Mouse (Mus musculus) limb, embryonic 13.5 days (tissue): ENCODE measurements around the gene Kpna3. TPM values are rescaled to one million over a fixed set of nuclear protein-coding genes. Genes with fewer than 3 reads are reported as not detected.

Source experiments
- ATAC-seq: fragments of 200-750 bp; cut with Nextera tagmentation; 2 replicates; pipeline ENCODE4 v1.8.0; 2017; ENCODE audit warnings: low read depth, moderate number of reproducible peaks, moderate TSS enrichment; ENCODE audit not compliant: low FRiP score
- H3K27ac ChIP-seq: fragments of 300-500 bp; sonication (generic); 2 replicates; pipeline ENCODE4 v1.5.1; 2015; ENCODE audit warnings: inconsistent platforms, mild to moderate bottlenecking, moderate library complexity
- H3K27me3 ChIP-seq: fragments of 300-500 bp; sonication (generic); 2 replicates; pipeline ENCODE4 v1.6.1; 2015; ENCODE audit warnings: mild to moderate bottlenecking, inconsistent platforms
- H3K36me3 ChIP-seq: fragments of 300-500 bp; sonication (generic); 2 replicates; pipeline ENCODE4 v1.6.1; 2015; ENCODE audit warnings: inconsistent platforms, mild to moderate bottlenecking, moderate library complexity
- H3K4me1 ChIP-seq: fragments of 300-500 bp; sonication (generic); 2 replicates; pipeline ENCODE4 v1.6.1; 2015; ENCODE audit warnings: inconsistent platforms
- H3K4me2 ChIP-seq: fragments of 300-500 bp; sonication (generic); replicated peaks from 2 replicates; pipeline ENCODE4 v1.6.1; 2015; ENCODE audit warnings: inconsistent platforms, mild to moderate bottlenecking, moderate library complexity
- H3K4me3 ChIP-seq: fragments of 300-500 bp; sonication (generic); 2 replicates; pipeline ENCODE4 v1.5.1; 2015; ENCODE audit warnings: moderate library complexity, mild to moderate bottlenecking, inconsistent platforms
- H3K9ac ChIP-seq: fragments of 300-500 bp; sonication (generic); 2 replicates; pipeline ENCODE4 v1.6.1; 2015; ENCODE audit warnings: mild to moderate bottlenecking, inconsistent platforms
- H3K9me3 ChIP-seq: fragments of 300-500 bp; sonication (generic); 2 replicates; pipeline ENCODE4 v1.6.1; 2016; ENCODE audit warnings: inconsistent platforms
- whole genome bisulfite sequencing: fragments of 180-500 bp; shearing (Covaris S2); methylation state at CpG from one replicate; pipeline ENCODE4 v1.1.7; 2015; 5-methylcytosine and 5-hydroxymethylcytosine counted together
- polyA plus RNA-seq: library from polyadenylated mRNA; unstranded; fragments of >200 nt; fragmentation: Nextera tagmentation; extraction: Ambion mirVana; gene quantifications from 2 replicates; pipeline ENCODE4 v1.2.1, GENCODE M21; 2015

Gene Kpna3
- polyA plus RNA-seq, result 52.2 and 57.5 TPM in 2 replicates

DNA sequence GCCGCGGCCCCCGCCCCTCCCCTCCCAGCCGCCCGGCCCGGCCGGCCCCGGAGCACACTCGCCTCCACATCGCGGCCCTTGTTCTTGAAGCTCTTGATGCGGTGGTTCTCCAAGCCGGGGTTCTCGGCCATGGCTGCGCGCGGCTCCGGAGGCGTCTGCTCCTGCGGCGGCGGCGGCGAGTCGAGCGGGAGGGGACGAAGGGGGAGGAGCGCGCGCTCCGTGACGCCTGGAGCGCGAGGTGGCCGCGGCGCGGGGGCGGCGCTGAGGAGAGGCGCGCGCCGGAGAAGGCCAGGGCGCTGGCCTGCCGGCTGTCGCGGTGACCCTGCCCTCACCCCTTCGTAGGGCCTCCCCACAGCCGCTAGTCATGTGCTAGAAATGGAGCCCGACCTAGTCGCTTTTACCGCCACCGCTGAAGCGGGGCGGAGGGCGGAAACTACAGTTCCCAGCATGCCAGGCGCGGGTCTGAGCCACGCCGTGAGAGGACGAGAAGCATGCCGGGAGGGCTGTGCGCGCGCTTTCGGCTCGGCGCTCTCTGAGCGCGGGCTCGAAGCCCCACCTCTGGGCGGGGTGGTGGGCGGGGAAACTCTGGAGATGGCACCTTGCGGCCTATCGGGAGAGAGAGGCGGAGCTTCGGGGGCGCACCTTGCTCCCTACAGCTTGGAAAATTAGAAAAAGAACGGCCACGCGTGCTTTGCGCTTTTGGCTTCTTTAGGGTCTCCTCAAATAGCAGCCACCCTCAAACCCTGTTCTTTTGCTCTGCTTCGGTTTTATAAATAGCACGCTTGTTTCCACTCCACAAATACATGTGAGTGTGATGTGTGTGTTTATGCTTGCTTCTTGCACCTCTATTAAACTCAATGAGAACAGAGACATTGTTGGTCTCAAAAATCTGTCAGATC is at the start of gene Kpna3:
Gene Kpna3 (minus strand): TSS at position 214 of the 899 bp plus-strand sequence.
- peaks cover 19% of the 10 kb centered on the region for H3K4me1 ChIP-seq
- no peaks in the 10 kb centered on the region for H3K36me3 ChIP-seq
- ATAC-seq, result peak; percentile 97
- H3K9me3 ChIP-seq, result no peaks in the 10 kb centered on the region
- H3K9ac ChIP-seq, result peak within 1 kb of the TSS; percentile 87
- peak within 1 kb of the TSS; percentile 93 for H3K27ac ChIP-seq
- under 1% methylated on average over 68 of the region's 85 CpGs for WGBS
- H3K4me2 ChIP-seq, result peak within 1 kb of the TSS; percentile 69
- H3K27me3 ChIP-seq, result no peaks in the 10 kb centered on the region
- peak within 1 kb of the TSS; percentile 90 for H3K4me3 ChIP-seq

DNA sequence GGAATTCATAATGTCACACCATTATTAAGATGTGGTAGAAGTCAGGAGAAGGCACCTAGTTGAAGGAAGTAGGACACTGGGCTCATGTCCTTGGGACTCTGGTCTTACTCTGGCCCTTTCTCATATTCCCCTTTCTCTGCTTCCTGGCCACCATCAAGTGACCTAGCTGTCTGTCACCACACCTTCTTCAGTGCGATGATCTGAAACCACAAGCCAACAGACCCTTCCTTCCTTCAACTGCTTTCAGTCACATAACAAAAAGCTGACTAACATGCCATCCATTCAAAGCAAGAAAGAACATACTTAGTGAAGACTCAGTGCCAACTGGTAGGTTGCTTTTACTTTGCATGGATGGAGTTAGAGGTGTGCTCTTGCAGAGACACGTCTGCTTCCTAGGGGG is 20.7 kb upstream of the Kpna3 start:
- Histone ChIP-seq H3K9ac (no peak overlapping the region), H3K4me1 (0 out of 2 replicates have a peak, but pooled peaks cover 6% of the 10 kb centered on the region), H3K4me3 (no peak overlapping the region), H3K36me3 (no peaks in the 10 kb centered on the region), H3K9me3 (no peaks in the 10 kb centered on the region), H3K27ac (no peak overlapping the region), H3K4me2 (no peak overlapping the region), H3K27me3 (no peaks in the 10 kb centered on the region)
- no peak for ATAC-seq
- 75% methylated on average over 2 of the region's 2 CpGs for WGBS

DNA sequence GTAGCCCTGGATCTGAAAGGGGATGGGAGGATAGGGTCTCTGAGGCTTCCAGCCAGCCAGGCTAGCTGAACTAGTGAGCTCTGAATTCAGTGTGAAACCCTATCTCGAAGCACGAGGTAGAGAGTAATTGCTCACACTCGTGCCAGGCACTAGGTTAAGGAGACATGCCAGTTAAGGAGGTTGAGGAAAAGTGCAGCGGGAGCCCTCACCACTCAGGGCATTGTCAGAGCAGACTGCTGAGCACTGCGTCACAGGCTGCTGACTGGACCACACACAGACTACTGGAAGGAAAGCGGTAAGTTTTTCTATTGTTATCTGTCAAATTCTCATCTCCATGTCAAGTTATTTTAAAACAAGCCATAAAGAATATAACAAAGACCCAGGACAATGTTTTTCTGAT is 17.8 kb upstream of the Kpna3 start:
- H3K4me3 ChIP-seq, result no peak overlapping the region
- no peak for ATAC-seq
- H3K4me1 ChIP-seq, result 0 out of 2 replicates have a peak, but pooled peaks cover 6% of the 10 kb centered on the region
- 54% methylated on average over 6 of the region's 6 CpGs for WGBS
- no peak overlapping the region for H3K4me2 ChIP-seq
- H3K9ac ChIP-seq, result no peak overlapping the region
- H3K27me3 ChIP-seq, result no peaks in the 10 kb centered on the region
- H3K9me3 ChIP-seq, result no peaks in the 10 kb centered on the region
- no peaks in the 10 kb centered on the region for H3K36me3 ChIP-seq
- no peak overlapping the region for H3K27ac ChIP-seq

DNA sequence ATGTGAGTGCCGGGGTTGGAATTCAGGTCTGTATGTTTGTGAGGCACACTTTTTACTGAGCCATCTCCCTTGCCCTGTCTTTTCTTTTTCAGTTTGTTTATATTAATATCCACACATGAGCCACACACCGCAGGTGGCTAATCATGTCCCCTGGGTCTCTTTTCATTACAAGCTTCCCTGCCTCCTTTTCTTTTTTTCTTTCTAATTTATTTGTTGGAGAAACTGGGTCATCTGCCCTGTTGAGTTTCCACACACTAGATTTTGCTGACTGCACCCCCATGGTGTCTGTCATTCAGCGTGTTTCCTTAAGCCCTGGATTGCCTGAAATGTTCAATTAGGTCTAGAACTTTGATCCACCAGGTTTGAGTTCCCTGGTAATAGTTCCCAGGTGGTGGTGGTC is 15.9 kb upstream of the Kpna3 start:
- Histone ChIP-seq H3K4me3 (no peak overlapping the region), H3K9me3 (no peaks in the 10 kb centered on the region), H3K27me3 (no peaks in the 10 kb centered on the region), H3K4me2 (no peak overlapping the region), H3K36me3 (no peaks in the 10 kb centered on the region), H3K4me1 (0 out of 2 replicates have a peak, but pooled peaks cover 6% of the 10 kb centered on the region), H3K27ac (no peak overlapping the region), H3K9ac (no peak overlapping the region)
- ATAC-seq, result no peak
- 57% methylated on average over 3 of the region's 3 CpGs for WGBS

DNA sequence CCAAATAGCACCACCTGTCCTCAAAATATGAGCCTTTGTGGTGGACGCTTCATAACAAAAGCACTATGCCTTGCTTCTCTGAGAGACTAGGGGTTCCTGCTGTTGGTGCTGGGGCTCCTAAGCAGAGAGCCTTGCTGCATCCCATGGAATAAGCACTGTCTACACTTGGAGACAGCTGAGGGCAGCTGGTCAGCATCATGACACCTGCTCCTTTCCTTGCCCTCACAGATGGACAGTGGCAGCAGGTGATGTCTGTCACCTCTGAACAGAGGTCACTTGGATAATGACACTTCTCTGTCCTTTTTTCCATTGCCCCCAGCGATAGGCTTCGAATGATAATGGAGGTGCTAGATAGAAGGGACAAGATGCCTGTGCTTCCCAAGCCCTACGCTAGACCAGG is 13.4 kb upstream of the Kpna3 start:
- WGBS, result 80% methylated on average over 4 of the region's 4 CpGs
- Histone ChIP-seq H3K9ac (no peak overlapping the region), H3K4me1 (0 out of 2 replicates have a peak, but pooled peaks cover 6% of the 10 kb centered on the region), H3K36me3 (no peaks in the 10 kb centered on the region), H3K27ac (no peak overlapping the region), H3K4me2 (no peak overlapping the region), H3K27me3 (no peaks in the 10 kb centered on the region), H3K4me3 (no peak overlapping the region), H3K9me3 (no peaks in the 10 kb centered on the region)
- ATAC-seq, result no peak

DNA sequence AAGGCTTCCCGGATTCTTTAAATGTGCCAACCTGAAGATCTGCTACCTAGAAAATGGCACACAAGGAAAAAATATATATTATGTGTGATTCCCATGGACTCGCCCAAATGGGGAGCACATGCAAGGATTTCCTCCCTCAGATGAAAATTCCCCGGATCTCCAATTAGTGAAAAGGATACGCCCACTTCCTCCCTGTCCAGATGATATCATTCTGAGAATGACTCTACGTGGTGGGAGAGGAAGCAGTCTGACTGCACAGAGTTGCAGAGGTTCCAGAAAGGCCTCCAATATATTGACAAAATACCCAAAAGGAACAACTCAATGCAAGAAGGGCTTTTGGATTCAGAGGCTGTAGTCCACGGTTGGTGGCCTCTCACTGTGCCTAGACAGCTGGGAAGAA is 12.8 kb upstream of the Kpna3 start:
- Histone ChIP-seq H3K36me3 (no peaks in the 10 kb centered on the region), H3K9me3 (no peaks in the 10 kb centered on the region), H3K27ac (no peak overlapping the region), H3K27me3 (no peaks in the 10 kb centered on the region), H3K4me1 (0 out of 2 replicates have a peak, but pooled peaks cover 6% of the 10 kb centered on the region), H3K4me3 (no peak overlapping the region), H3K4me2 (no peak overlapping the region), H3K9ac (no peak overlapping the region)
- WGBS, result 53% methylated on average over 6 of the region's 6 CpGs
- no peak for ATAC-seq

DNA sequence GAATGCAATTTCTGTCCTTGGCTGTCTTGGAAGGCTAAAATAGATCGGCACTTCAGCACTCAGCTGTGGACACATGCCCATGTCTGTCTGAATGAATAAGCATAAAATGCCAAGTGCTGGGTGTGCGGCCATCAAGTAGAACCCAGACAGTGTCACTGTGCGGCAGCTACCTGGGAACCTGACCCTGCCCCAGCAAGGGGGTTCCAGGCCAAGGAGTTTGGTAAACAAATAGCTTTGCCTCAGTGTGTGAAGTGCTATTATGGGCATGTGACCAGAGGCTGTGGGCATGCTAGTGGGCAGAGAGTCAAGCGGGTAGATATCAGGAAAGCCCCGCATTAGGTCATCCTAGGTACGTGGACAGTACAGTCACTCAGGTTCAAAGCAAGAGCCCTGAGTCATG is 8.1 kb upstream of the Kpna3 start:
- Histone ChIP-seq H3K9me3 (no peaks in the 10 kb centered on the region), H3K4me3 (no peak overlapping the region), H3K4me2 (no peak overlapping the region), H3K9ac (no peak overlapping the region), H3K36me3 (no peaks in the 10 kb centered on the region), H3K27ac (no peak overlapping the region), H3K4me1 (no peaks in the 10 kb centered on the region), H3K27me3 (no peaks in the 10 kb centered on the region)
- WGBS, result 88% methylated on average over 6 of the region's 6 CpGs
- ATAC-seq, result no peak

DNA sequence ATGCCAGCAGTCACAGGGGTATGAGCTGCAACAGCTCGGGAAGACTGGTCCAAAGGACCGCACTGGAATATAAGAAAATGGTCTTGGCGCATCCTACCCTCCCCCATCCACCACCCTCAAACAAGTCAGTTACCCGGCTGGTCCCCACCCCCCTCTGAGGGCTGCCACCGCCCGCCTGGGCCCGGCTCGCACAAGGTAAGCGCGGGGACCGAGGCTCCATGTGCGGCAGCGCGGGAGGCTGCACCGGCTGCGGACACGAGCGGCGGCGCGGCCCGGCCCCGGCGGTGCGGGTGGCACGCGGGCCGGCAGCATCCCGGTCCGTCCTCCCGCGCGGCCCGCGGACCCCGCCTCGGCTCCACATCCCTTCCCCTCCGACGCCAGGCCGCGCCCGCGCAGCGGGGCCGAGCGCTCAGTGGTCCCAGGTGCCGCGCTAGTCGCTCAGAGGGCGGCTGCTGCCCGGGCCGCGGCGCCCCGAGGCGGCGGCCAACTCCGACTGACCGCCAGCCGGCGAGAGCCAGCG is 473 bp downstream of the Kpna3 start:
- WGBS, result under 1% methylated on average over 47 of the region's 62 CpGs

DNA sequence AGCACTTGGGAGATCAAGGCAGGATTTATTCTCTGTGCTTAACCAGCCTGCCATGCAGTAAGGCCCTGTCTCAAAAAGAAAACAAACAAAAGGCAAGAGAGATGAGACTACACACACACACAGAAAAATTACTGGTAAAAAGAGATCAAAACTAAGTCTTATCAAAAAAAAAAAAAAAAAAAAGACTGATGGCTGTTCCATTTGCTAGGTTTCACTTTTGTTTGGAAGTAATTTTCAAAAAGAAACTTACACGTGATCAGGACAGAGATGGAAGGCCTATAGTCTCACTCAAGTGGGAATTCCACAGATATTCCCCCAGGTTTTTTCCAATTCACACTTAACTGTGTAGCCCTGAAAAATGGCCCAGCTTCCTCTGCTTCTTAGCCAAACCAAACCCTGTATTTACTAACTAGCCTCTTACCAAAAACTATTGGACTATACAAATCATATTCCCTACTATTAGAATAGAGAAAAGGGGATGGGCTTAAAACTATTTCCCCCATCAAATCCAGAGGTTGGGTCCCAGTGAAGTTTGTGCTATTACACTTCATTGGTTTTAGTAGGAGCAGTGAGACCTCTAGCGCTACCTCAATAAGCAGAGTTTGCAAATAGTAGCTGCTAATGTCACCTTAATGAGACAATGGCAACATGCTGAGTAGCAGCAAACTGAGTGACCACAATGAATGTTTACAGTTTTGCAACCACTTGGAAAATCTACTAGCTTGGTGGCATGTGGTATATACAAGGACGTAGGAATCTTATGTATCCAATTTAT is 1.3 kb downstream of the Kpna3 start:
- Histone ChIP-seq H3K9ac (peak overlapping the region; percentile 87), H3K36me3 (no peaks in the 10 kb centered on the region), H3K27me3 (no peaks in the 10 kb centered on the region), H3K4me2 (peak overlapping the region; percentile 69), H3K9me3 (no peaks in the 10 kb centered on the region), H3K4me3 (peak overlapping the region; percentile 90), H3K27ac (no peak overlapping the region), H3K4me1 (peaks cover 21% of the 10 kb centered on the region)
- no peak for ATAC-seq
- 14% methylated on average over 3 of the region's 3 CpGs for whole genome bisulfite sequencing

More for the DNA sequence above, 473 bp downstream of the Kpna3 start:
- peak overlapping the region; percentile 93 for H3K27ac ChIP-seq
- H3K4me3 ChIP-seq, result peak overlapping the region; percentile 90
- H3K36me3 ChIP-seq, result no peaks in the 10 kb centered on the region
- no peaks in the 10 kb centered on the region for H3K9me3 ChIP-seq
- H3K4me1 ChIP-seq, result peaks cover 19% of the 10 kb centered on the region
- H3K27me3 ChIP-seq, result no peaks in the 10 kb centered on the region
- peak overlapping the region; percentile 87 for H3K9ac ChIP-seq
- peak; percentile 55 for ATAC-seq
- peak overlapping the region; percentile 69 for H3K4me2 ChIP-seq

DNA sequence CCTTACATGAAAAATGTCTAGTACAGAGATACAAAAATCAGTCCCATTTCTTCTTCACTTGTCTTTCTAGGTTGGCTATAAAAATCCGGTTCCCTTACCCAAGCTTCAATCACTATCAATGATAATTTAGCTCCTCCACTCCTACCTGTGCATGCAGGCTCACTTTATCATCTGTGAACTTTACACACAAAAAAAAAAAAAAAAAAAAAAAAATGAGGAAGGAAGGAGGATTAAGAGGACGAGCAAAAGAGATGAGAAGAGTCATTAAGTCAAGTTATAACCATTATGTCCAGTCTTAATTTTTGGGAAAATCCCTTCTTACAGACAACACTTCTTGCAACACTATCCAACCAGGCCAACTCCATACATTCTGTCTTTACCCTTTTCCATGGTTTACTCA is 2.8 kb downstream of the Kpna3 start:
- Histone ChIP-seq H3K36me3 (no peaks in the 10 kb centered on the region), H3K9me3 (no peaks in the 10 kb centered on the region), H3K4me3 (no peak overlapping the region), H3K4me1 (peaks cover 27% of the 10 kb centered on the region), H3K9ac (no peak overlapping the region), H3K27me3 (no peaks in the 10 kb centered on the region), H3K27ac (no peak overlapping the region), H3K4me2 (no peak overlapping the region)
- ATAC-seq, result no peak
- WGBS, result 86% methylated on average over 2 of the region's 2 CpGs

DNA sequence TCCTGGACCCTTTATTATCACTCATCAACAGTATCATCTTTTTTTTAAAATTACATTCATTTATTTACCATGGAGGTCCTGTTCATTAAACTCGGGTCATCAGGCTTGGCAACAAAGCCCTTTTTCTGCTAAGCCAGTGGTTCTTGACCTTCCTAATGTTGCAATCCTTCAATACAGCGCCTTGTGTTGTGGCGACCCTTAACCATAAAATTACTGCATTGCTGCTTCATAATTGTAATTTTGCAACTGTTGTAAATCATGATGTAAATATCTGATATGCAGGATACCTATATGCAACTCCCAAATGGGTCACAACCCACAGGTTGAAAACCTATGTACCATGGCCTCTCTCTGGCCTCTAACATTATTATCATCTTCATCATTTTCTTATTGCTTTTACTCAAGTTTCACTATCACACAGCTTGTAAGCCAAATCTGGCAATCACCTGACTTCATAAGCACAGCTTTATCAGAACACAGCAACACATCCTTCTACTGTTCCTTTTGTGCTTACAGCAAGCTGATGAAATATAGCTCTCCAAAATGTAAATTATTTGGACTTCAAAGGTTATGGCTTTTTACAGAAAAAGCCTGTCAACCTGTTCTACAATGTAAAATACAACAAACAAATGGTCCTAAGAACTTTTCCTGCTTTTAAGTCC is 11.4 kb downstream of the Kpna3 start:
- no peaks in the 10 kb centered on the region for H3K36me3 ChIP-seq
- no peak overlapping the region for H3K9ac ChIP-seq
- H3K4me2 ChIP-seq, result no peak overlapping the region
- WGBS, result 65% methylated on average over 3 of the region's 3 CpGs
- no peak overlapping the region for H3K4me3 ChIP-seq
- peaks cover 9% of the 10 kb centered on the region; the same call in 1 of the 2 replicates for H3K4me1 ChIP-seq
- no peak overlapping the region for H3K27ac ChIP-seq
- no peaks in the 10 kb centered on the region for H3K9me3 ChIP-seq
- no peak for ATAC-seq
- no peaks in the 10 kb centered on the region for H3K27me3 ChIP-seq
